Mouse (Mus musculus) thymus, postnatal 10 days (tissue): ENCODE results near the gene Slc2a6.

Experiments
- DNase-seq, 2 experiments: peaks; one replicate each; pipeline ENCODE4 v3.0.0; 2021; ENCODE audit warnings: low spot score in 2 of 2

Gene Slc2a6

GRCm38 (mm10) chr2:27036003-27036402, 8.2 kb upstream of the Slc2a6 start:
- DNase-seq: no peak

GRCm38 (mm10) chr2:27032361-27032760, 4.6 kb upstream of the Slc2a6 start:
- DNase-seq: no peak

GRCm38 (mm10) chr2:27028437-27029015, 728 bp upstream of the Slc2a6 start:
- DNase-seq: no peak

- no peak for DNase-seq
Measured at GRCm38 (mm10) chr2:27026857-27027617, 761 bp downstream of the Slc2a6 start.

GRCm38 (mm10) chr2:27026332-27026731, 1.5 kb downstream of the Slc2a6 start:
- no peak for DNase-seq

GRCm38 (mm10) chr2:27025545-27025944, 2.3 kb downstream of the Slc2a6 start:
- no peak for DNase-seq

GRCm38 (mm10) chr2:27024136-27024535, 3.7 kb downstream of the Slc2a6 start:
- no peak for DNase-seq

GRCm38 (mm10) chr2:27022612-27023011, 5.2 kb downstream of the Slc2a6 start:
- no peak for DNase-seq

GRCm38 (mm10) chr2:27021103-27021502, 6.7 kb downstream of the Slc2a6 start:
- no peak for DNase-seq

- no peak for DNase-seq
Measured at GRCm38 (mm10) chr2:27019530-27019929, 8.3 kb downstream of the Slc2a6 start.

- peak; percentile 32 to 77 for DNase-seq
Measured at GRCm38 (mm10) chr2:27017802-27018201, 10.0 kb downstream of the Slc2a6 start.

- peak; percentile 89 for DNase-seq
Measured at GRCm38 (mm10) chr2:27009714-27010244, 18.0 kb downstream of the Slc2a6 start, which contains the start of gene Cacfd1. Gene Cacfd1 (plus strand): TSS chr2:27009926.

GRCm38 (mm10) chr2:27007701-27008100, 20.1 kb downstream of the Slc2a6 start:
- DNase-seq: no peak

- no peak for DNase-seq
Measured at GRCm38 (mm10) chr2:27006255-27006654, 21.5 kb downstream of the Slc2a6 start.

GRCm38 (mm10) chr2:26997993-26998392, 29.8 kb downstream of the Slc2a6 start:
- DNase-seq: no peak

- DNase-seq: no peak
Measured at GRCm38 (mm10) chr2:26997498-26997897, 30.3 kb downstream of the Slc2a6 start.

GRCm38 (mm10) chr2:26993936-26994335, 33.9 kb downstream of the Slc2a6 start:
- no peak for DNase-seq

GRCm38 (mm10) chr2:26984640-26985039, 43.2 kb downstream of the Slc2a6 start:
- no peak for DNase-seq

- DNase-seq: no peak
Measured at GRCm38 (mm10) chr2:26984179-26984578, 43.6 kb downstream of the Slc2a6 start.

- peak; percentile 40 to 47 for DNase-seq
Measured at GRCm38 (mm10) chr2:26980361-26980760, 47.4 kb downstream of the Slc2a6 start.

- no peak for DNase-seq
Measured at GRCm38 (mm10) chr2:26973960-26974359, 53.8 kb downstream of the Slc2a6 start.

GRCm38 (mm10) chr2:26973116-26973515, 54.7 kb downstream of the Slc2a6 start, which contains the start of gene Adamts13:
Gene Adamts13 (plus strand): TSS chr2:26973416.
- no peak for DNase-seq
